Comparison of ENCODE assay signal across 8 mouse cellular contexts in the genomic region with DNA sequence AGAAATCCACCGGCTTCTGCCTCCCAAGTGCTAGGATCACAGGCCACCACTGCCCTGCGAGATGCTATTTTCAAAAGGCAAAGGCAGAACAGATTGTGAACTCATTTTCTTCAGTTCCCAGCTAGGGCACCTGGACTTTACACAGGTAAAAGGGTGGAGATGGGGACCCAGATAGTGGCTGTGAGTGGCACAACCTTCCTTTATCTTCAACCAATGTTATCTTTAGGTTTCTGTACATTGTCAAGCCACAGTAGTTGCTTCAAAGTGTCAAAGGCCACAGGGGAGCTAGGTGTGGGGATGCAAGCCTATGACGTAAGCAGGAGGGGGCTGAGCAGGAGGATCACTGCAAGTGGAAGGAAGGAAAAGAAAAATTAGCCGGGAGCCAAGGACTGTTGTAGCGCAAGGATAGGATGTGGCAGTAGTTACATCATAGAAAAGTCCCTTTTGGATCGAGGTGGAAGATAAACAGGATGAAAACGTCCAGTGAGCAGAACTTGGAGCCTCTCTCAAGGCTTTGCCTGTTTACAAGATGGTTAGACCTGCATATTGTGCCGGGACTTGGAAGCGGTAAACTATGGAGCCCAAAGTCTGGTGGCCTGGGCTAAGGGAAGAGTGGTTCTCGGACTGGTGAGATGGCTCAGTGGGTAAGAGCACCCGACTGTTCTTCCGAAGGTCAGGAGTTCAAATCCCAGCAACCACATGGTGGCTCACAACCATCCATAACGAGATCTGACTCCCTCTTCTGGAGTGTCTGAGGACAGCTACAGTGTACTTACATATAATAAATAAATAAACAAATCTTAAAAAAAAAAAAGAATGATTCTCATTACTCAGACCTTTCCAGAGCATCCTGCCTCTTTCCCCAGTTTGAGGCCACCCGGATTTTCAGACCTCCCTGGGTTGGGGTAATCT. TPM values are rescaled to one million over a fixed set of nuclear protein-coding genes. Genes with fewer than 3 reads are reported as not detected.
DNase-seq lines count a peak whose midpoint lies in the region; ATAC-seq and TF ChIP-seq lines count a peak whose summit lies in the region.
"Had no signal": no experiment of that assay in that cellular context is flagged by ENCODE, and none has a peak within 500 bp of the region (broad histone marks: within the 10 kb centered on the region; RNA-seq: fewer than 3 reads in every experiment).

No protein-coding gene starts in this region.

- peak overlapping the region; percentile 66 for H3K27ac ChIP-seq in lung, postnatal 0 days (ENCODE audit: low read length)
- H3K27ac ChIP-seq in embryonic facial prominence, embryonic 13.5 days: peak overlapping the region; percentile 98
- H3K27ac ChIP-seq in limb, embryonic 12.5 days: peak overlapping the region; percentile 95
- peak overlapping the region; percentile 75 for H3K27ac ChIP-seq in stomach, embryonic 14.5 days (ENCODE audit: low read length)

- H3K9ac ChIP-seq in lung, postnatal 0 days (replicated peaks; ENCODE audit: low read depth): no peak overlapping the region
- peak overlapping the region; percentile 58; the same call in 1 of the 2 replicates for H3K9ac ChIP-seq in embryonic facial prominence, embryonic 13.5 days
- H3K9ac ChIP-seq in limb, embryonic 12.5 days (replicated peaks): peak overlapping the region; percentile 48
- 0 out of 2 replicates have a peak overlapping the region, but pooled peaks have one; percentile 26 for H3K9ac ChIP-seq in stomach, embryonic 14.5 days (replicated peaks; ENCODE audit: low read depth, low read length)

- H3K4me2 ChIP-seq in lung, postnatal 0 days (replicated peaks; ENCODE audit: low read depth, low read length): 0 out of 2 replicates have a peak overlapping the region, but pooled peaks have one; percentile 99
- H3K4me2 ChIP-seq in embryonic facial prominence, embryonic 13.5 days: peak overlapping the region; percentile 98
- peak overlapping the region; percentile 90 for H3K4me2 ChIP-seq in limb, embryonic 12.5 days
- H3K4me2 ChIP-seq in stomach, embryonic 14.5 days (replicated peaks; ENCODE audit: low read depth, low read length): peak overlapping the region; percentile 89

- peak; percentile 30 for DNase-seq in lung, postnatal 0 days (ENCODE audit: low spot score)
- DNase-seq in lung, postnatal 10 days: no peak
- no peak for DNase-seq in right cerebral cortex, adult 2 months (ENCODE audit: low spot score in 2 of 2)
- DNase-seq in layer of hippocampus, postnatal 14 days (ENCODE audit: low spot score in 2 of 2): no peak

- no peak overlapping the region for H3K4me3 ChIP-seq in lung, postnatal 0 days (ENCODE audit: low read depth, low read length)
- H3K4me3 ChIP-seq in embryonic facial prominence, embryonic 13.5 days: peak overlapping the region; percentile 86
- peak overlapping the region; percentile 83 for H3K4me3 ChIP-seq in limb, embryonic 12.5 days (replicated peaks)
- H3K4me3 ChIP-seq in stomach, embryonic 14.5 days (ENCODE audit: low read depth, low read length): peak overlapping the region; percentile 70

- no peak for TF ChIP-seq EP300 in lung, postnatal 0 days (IDR thresholded peaks at IDR 0.05)

- H3K27me3 ChIP-seq in lung, postnatal 0 days (replicated peaks; ENCODE audit: insufficient read depth, low read length): no peaks in the 10 kb centered on the region
- no peaks in the 10 kb centered on the region; the same call in 1 of the 2 replicates for H3K27me3 ChIP-seq in embryonic facial prominence, embryonic 13.5 days
- peaks cover 4% of the 10 kb centered on the region; the same call in 1 of the 2 replicates for H3K27me3 ChIP-seq in limb, embryonic 12.5 days
- no peaks in the 10 kb centered on the region for H3K27me3 ChIP-seq in stomach, embryonic 14.5 days (ENCODE audit: control insufficient read depth, insufficient read depth, low read length)

- H3K9me3 ChIP-seq in lung, postnatal 0 days (ENCODE audit: low read length): no peaks in the 10 kb centered on the region
- no peaks in the 10 kb centered on the region for H3K9me3 ChIP-seq in embryonic facial prominence, embryonic 13.5 days
- H3K9me3 ChIP-seq in limb, embryonic 12.5 days: no peaks in the 10 kb centered on the region
- no peaks in the 10 kb centered on the region for H3K9me3 ChIP-seq in stomach, embryonic 14.5 days (ENCODE audit: control insufficient read depth, low read depth, low read length)

- ATAC-seq in lung, postnatal 0 days: peak; percentile 5
- no peak for ATAC-seq in embryonic facial prominence, embryonic 13.5 days (ENCODE audit: insufficient number of reproducible peaks, insufficient read depth, low FRiP score, low TSS enrichment, low read depth)
- no peak; the same call in 1 of the 2 replicates for ATAC-seq in limb, embryonic 12.5 days (ENCODE audit: insufficient number of reproducible peaks, insufficient read depth, low FRiP score, low TSS enrichment, low read depth)
- ATAC-seq in stomach, embryonic 14.5 days (ENCODE audit: insufficient number of reproducible peaks, insufficient read depth, low FRiP score, low read depth): no peak; the same call in 1 of the 2 replicates

- peaks cover 18% of the 10 kb centered on the region; the same call in 1 of the 2 replicates for H3K4me1 ChIP-seq in lung, postnatal 0 days (ENCODE audit: insufficient read depth, low read depth, low read length)
- H3K4me1 ChIP-seq in embryonic facial prominence, embryonic 13.5 days: peaks cover 28% of the 10 kb centered on the region
- H3K4me1 ChIP-seq in limb, embryonic 12.5 days (replicated peaks): peaks cover 28% of the 10 kb centered on the region
- H3K4me1 ChIP-seq in stomach, embryonic 14.5 days (ENCODE audit: control insufficient read depth, insufficient read depth, low read length): peaks cover 11% of the 10 kb centered on the region

- no peaks in the 10 kb centered on the region for H3K36me3 ChIP-seq in lung, postnatal 0 days (ENCODE audit: insufficient read depth, low read length)
- H3K36me3 ChIP-seq in embryonic facial prominence, embryonic 13.5 days: peaks cover 21% of the 10 kb centered on the region
- peaks cover 22% of the 10 kb centered on the region for H3K36me3 ChIP-seq in limb, embryonic 12.5 days
- H3K36me3 ChIP-seq in stomach, embryonic 14.5 days (ENCODE audit: control insufficient read depth, insufficient read depth, low read length): peaks cover 14% of the 10 kb centered on the region

- no peak for TF ChIP-seq CTCF in lung, postnatal 0 days (IDR thresholded peaks at IDR 0.05)

- 15% methylated on average over 13 of the region's 14 CpGs for WGBS in lung, postnatal 0 days
- WGBS in embryonic facial prominence, embryonic 13.5 days: 24% methylated on average over 14 of the region's 14 CpGs
- WGBS in limb, embryonic 12.5 days: 35% methylated on average over 14 of the region's 14 CpGs
- 17% methylated on average over 13 of the region's 14 CpGs for WGBS in stomach, embryonic 14.5 days

RNA-seq across cellular contexts. Expression of a gene that starts 2.2 kb away (rescaled TPM):
- polyA plus RNA-seq in lung, postnatal 0 days (2015; fragmentation: Nextera tagmentation; extraction: Ambion mirVana): 38.5 and 45.0 TPM in 2 replicates
- polyA plus RNA-seq in embryonic facial prominence, embryonic 13.5 days (2015; fragmentation: Nextera tagmentation; extraction: Ambion mirVana): 132 and 134 TPM in 2 replicates
- 165 and 169 TPM in 2 replicates for polyA plus RNA-seq in limb, embryonic 12.5 days (2016; fragmentation: Nextera tagmentation; extraction: Ambion mirVana)
- polyA plus RNA-seq in stomach, embryonic 14.5 days (2014; fragmentation: Nextera tagmentation; extraction: Ambion mirVana): 97.9 and 102 TPM in 2 replicates
- 100 to 1,000 TPM; 112 to 119 TPM for total RNA-seq in layer of hippocampus, postnatal 14 days (2021)

RNA-seq across cellular contexts. Expression of a gene that starts 2.3 kb away (rescaled TPM):
- 49.1 and 57.4 TPM in 2 replicates for polyA plus RNA-seq in lung, postnatal 0 days (2015; fragmentation: Nextera tagmentation; extraction: Ambion mirVana)
- 10.2 TPM in 2 replicates for polyA plus RNA-seq in embryonic facial prominence, embryonic 13.5 days (2015; fragmentation: Nextera tagmentation; extraction: Ambion mirVana)
- 7.2 and 9.2 TPM in 2 replicates for polyA plus RNA-seq in limb, embryonic 12.5 days (2016; fragmentation: Nextera tagmentation; extraction: Ambion mirVana)
- polyA plus RNA-seq in stomach, embryonic 14.5 days (2014; fragmentation: Nextera tagmentation; extraction: Ambion mirVana): 19.7 and 23.8 TPM in 2 replicates
- 1 to 10 TPM; 4.0 to 4.3 TPM for total RNA-seq in layer of hippocampus, postnatal 14 days (2021)

RNA-seq across cellular contexts. Expression of a gene that starts 21.4 kb away (rescaled TPM):
- 0.36 and 0.37 TPM in 2 replicates for polyA plus RNA-seq in lung, postnatal 0 days (2015; fragmentation: Nextera tagmentation; extraction: Ambion mirVana)
- polyA plus RNA-seq in embryonic facial prominence, embryonic 13.5 days (2015; fragmentation: Nextera tagmentation; extraction: Ambion mirVana): 31.9 and 40.5 TPM in 2 replicates
- 42.4 and 43.2 TPM in 2 replicates for polyA plus RNA-seq in limb, embryonic 12.5 days (2016; fragmentation: Nextera tagmentation; extraction: Ambion mirVana)
- 13.7 and 17.6 TPM in 2 replicates for polyA plus RNA-seq in stomach, embryonic 14.5 days (2014; fragmentation: Nextera tagmentation; extraction: Ambion mirVana)
- 10 to 100 TPM; 73.1 to 76.4 TPM for total RNA-seq in layer of hippocampus, postnatal 14 days (2021)
- total RNA-seq: hematopoietic stem cell, adult 5-6 weeks had no signal

RNA-seq across cellular contexts. Expression of a gene that starts 28.7 kb away (rescaled TPM):
- polyA plus RNA-seq in lung, postnatal 0 days (2015; fragmentation: Nextera tagmentation; extraction: Ambion mirVana): 97.1 and 105 TPM in 2 replicates
- 175 and 185 TPM in 2 replicates for polyA plus RNA-seq in embryonic facial prominence, embryonic 13.5 days (2015; fragmentation: Nextera tagmentation; extraction: Ambion mirVana)
- polyA plus RNA-seq in limb, embryonic 12.5 days (2016; fragmentation: Nextera tagmentation; extraction: Ambion mirVana): 171 and 175 TPM in 2 replicates
- 127 and 136 TPM in 2 replicates for polyA plus RNA-seq in stomach, embryonic 14.5 days (2014; fragmentation: Nextera tagmentation; extraction: Ambion mirVana)
- total RNA-seq in layer of hippocampus, postnatal 14 days (2021): 10 to 100 TPM; 64.9 to 67.5 TPM

RNA-seq across cellular contexts. Expression of a gene that starts 32.5 kb away (rescaled TPM):
- 3.0 and 3.2 TPM in 2 replicates for polyA plus RNA-seq in lung, postnatal 0 days (2015; fragmentation: Nextera tagmentation; extraction: Ambion mirVana)
- polyA plus RNA-seq in embryonic facial prominence, embryonic 13.5 days (2015; fragmentation: Nextera tagmentation; extraction: Ambion mirVana): 25.8 and 34.8 TPM in 2 replicates
- 48.8 and 51.2 TPM in 2 replicates for polyA plus RNA-seq in limb, embryonic 12.5 days (2016; fragmentation: Nextera tagmentation; extraction: Ambion mirVana)
- 19.2 and 19.6 TPM in 2 replicates for polyA plus RNA-seq in stomach, embryonic 14.5 days (2014; fragmentation: Nextera tagmentation; extraction: Ambion mirVana)
- total RNA-seq in layer of hippocampus, postnatal 14 days (2021): 1 to 10 TPM; 3.5 to 5.0 TPM

Comparison
In these comparisons a context has a peak if more than half of its experiments do, and no peak if none do; other contexts are left out.
1. RNA of a gene that starts 21.4 kb away (polyA plus RNA-seq): 42.4 to 43.2 TPM in limb, embryonic 12.5 days, 31.9 to 40.5 TPM in embryonic facial prominence, embryonic 13.5 days and 13.7 to 17.6 TPM in stomach, embryonic 14.5 days; 0.36 to 0.37 TPM in lung, postnatal 0 days; every median in the first group is over 10 times any median in the second.
2. Peak in every context shown above with its lines, with median percentiles within 50 percentile points of each other: H3K27ac ChIP-seq and H3K4me2 ChIP-seq.